Mouse (Mus musculus): Measurements from ENCODE around the gene Ttc13. TPM values are rescaled to one million over a fixed set of nuclear protein-coding genes. Genes with fewer than 3 reads are reported as not detected.

Gene Ttc13
- polyA plus RNA-seq, 1 experiment, result 41.3 TPM

DNA sequence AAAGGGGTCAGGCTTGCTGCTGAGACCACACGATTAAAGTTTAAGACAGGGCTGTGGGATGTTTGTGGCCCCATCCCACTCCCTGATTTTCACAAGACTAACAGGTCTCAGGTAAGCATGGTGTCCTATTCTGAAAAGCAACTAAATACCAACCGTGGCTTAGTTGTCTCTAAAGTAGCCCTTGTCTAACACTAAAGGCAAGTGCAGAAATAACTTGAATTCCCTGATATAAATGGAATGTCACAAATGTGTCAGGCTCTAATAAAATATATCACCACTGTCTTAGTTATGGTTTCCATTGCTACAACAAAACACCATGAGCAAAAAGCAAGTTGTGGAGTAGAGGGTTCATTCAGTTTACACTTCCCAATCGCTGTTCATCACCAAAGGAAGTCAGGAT lies 57.4 kb downstream of the Ttc13 start:
- Histone ChIP-seq H3K4me1 (ENCODE audit: control insufficient read depth, insufficient read depth, low read length) (no peaks in the 10 kb centered on the region; the same call in 1 of the 2 replicates), H3K27ac (ENCODE audit: insufficient read depth, low read length) (no peak overlapping the region), H3K4me3 (ENCODE audit: insufficient read depth, low read length) (no peak overlapping the region)
- TF ChIP-seq CTCF (IDR thresholded peaks at IDR 0.05; ENCODE audit: extremely low read depth, insufficient read depth, low read length), result no peak
- TF ChIP-seq POLR2A (IDR thresholded peaks at IDR 0.05; ENCODE audit: extremely low read depth, insufficient read depth, low read length), result no peak

DNA sequence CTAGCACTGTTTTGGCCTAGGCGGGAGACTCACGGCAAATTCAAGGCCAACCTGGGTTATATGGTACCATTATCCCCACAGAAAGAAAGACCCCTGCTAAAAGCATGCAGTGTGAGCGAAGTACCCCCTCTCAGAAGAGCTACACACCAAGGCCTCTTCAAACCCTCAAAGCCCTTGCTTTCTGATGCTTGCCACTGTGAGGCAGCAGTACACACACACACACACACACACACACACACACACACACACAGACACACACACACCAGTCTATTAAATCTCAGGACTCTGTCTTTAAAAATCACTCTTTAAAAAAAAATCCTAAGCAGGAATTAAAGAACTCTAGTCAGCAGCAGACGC lies 57.9 kb downstream of the Ttc13 start:
- peak overlapping the region; percentile 27 for H3K27ac ChIP-seq (ENCODE audit: insufficient read depth, low read length)
- H3K4me3 ChIP-seq (ENCODE audit: insufficient read depth, low read length), result peak overlapping the region; percentile 87; the same call in 1 of the 2 replicates
- TF ChIP-seq POLR2A (IDR thresholded peaks at IDR 0.05; ENCODE audit: extremely low read depth, insufficient read depth, low read length), result no peak
- no peaks in the 10 kb centered on the region; the same call in 1 of the 2 replicates for H3K4me1 ChIP-seq (ENCODE audit: control insufficient read depth, insufficient read depth, low read length)

DNA sequence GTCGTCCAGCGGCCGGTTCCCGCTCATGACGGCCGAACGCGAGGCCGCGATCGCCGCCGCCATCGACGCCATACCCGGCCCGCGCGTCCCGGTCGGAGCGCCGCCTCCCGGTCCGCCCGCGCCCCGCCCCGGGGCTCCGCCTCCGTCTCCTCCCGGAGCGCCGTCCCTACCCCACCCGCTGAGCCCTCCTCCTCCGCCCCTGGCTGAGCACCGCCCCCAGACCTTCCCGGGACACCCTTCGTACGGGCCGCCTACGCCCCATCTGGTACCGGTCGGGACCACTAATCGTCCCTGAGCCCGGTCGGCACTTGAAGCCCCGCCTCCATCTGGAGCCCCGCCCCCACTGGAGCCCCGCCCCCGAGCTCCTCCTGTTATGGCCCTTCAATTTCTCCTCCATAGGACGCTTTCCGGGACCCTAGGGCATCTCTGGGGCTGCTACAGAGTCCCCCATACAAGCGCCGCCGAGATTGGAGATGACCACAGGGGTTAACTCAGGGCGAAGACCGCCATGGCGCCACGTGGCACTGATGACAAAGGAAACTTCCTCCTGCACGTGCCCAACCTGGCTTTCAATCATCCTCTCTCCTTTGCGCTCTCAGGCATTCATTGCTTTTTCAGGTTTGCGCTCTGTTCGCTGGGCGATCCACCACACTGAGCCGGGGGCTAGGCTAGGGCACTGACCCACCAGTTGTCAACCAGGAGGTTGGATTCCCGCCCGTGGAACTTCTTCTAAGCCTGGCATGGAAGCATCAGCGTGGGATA lies 58.5 kb downstream of the Ttc13 start, which contains the start of gene 2310022B05Rik:
2310022B05Rik (minus strand) TSS at position 258 of the 762 bp plus-strand sequence.
- H3K4me1 ChIP-seq (ENCODE audit: control insufficient read depth, insufficient read depth, low read length), result peaks cover 3% of the 10 kb centered on the region
- TF ChIP-seq CTCF (IDR thresholded peaks at IDR 0.05; ENCODE audit: extremely low read depth, insufficient read depth, low read length) (no peak), POLR2A (IDR thresholded peaks at IDR 0.05; ENCODE audit: extremely low read depth, insufficient read depth, low read length) (peak; percentile 44; the same call in 1 of the 2 replicates)
- H3K27ac ChIP-seq (ENCODE audit: insufficient read depth, low read length), result peak within 1 kb of the TSS; percentile 92
- peak within 1 kb of the TSS; percentile 87 for H3K4me3 ChIP-seq (ENCODE audit: insufficient read depth, low read length)

DNA sequence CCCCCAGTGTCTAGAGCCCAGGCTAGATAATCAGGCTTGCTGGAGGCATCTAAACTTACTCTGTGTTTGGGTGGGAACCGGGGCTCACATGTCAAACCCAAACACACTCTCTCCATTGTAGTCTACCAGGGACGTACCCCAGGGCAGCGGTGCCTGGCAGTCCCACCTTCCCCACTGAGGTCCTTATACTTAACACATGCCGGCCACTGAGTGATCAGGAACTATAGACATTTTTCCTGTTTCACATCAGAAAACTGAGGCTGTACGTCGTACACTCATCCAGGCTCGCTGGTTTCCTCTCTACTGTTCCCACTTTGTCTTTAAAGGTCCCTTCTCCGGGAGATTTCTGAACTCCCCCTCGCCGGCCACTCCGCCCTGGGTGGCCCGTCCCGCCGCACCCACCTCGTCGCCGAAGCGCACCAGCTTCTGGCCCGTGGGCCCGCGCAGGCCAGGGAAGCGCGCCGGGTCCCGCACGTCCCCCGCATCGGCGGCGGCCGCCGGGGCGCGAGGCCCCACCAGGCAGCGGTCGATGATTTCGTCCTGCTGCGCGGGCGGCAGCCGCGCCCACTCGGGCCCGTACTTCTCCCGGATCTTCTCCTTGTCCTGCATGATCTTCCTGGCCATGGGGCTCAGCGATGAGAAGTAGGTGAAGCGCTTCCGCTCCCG lies 59.2 kb downstream of the Ttc13 start:
- Histone ChIP-seq H3K27ac (ENCODE audit: insufficient read depth, low read length) (peak overlapping the region; percentile 92), H3K4me1 (ENCODE audit: control insufficient read depth, insufficient read depth, low read length) (peaks cover 7% of the 10 kb centered on the region), H3K4me3 (ENCODE audit: insufficient read depth, low read length) (peak overlapping the region; percentile 87)
- TF ChIP-seq CTCF (IDR thresholded peaks at IDR 0.05; ENCODE audit: extremely low read depth, insufficient read depth, low read length) (no peak), POLR2A (IDR thresholded peaks at IDR 0.05; ENCODE audit: extremely low read depth, insufficient read depth, low read length) (no peak)

DNA sequence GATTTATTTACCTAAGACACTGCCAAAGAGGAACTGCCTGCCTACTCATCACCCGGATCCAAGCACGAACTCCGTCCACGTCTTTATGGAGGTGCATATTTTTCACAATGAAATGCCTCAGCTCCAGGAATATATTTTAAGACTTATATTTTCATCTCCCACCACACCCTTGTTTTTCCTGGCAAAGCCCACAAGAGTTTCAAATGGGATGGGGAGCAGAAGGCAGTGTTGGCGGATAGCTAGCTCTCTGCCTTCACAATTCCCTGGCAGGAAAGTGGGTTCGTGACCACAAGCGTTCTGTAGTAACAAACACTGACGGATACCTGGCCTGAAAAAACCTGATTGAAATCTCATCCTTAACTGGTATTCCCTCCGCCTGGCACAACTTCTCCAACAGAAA lies 60.0 kb downstream of the Ttc13 start:
- peak overlapping the region; percentile 92 for H3K27ac ChIP-seq (ENCODE audit: insufficient read depth, low read length)
- peak overlapping the region; percentile 87 for H3K4me3 ChIP-seq (ENCODE audit: insufficient read depth, low read length)
- H3K4me1 ChIP-seq (ENCODE audit: control insufficient read depth, insufficient read depth, low read length), result peaks cover 7% of the 10 kb centered on the region
- no peak for TF ChIP-seq POLR2A (IDR thresholded peaks at IDR 0.05; ENCODE audit: extremely low read depth, insufficient read depth, low read length)
- no peak for TF ChIP-seq CTCF (IDR thresholded peaks at IDR 0.05; ENCODE audit: extremely low read depth, insufficient read depth, low read length)

DNA sequence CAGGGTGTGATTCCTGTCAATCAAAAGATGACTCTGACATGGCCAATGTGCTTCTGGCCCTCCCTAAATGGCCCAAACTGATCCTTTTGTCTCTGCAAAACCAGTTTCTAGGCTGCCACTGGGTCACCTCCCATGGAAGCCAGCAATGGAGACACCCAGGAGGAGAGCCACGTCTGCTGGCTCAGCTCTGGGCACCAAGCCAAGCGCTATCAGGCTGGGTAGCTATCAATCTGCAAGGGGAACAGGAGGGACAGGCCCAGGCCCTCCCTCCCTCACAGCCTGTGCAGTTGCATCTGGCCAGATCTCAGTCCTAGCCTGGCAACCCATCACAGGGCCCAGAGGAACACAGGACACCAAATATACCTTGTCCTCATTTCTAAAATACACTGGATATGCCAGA lies 63.4 kb downstream of the Ttc13 start:
- TF ChIP-seq POLR2A (IDR thresholded peaks at IDR 0.05; ENCODE audit: extremely low read depth, insufficient read depth, low read length), result no peak
- no peak for TF ChIP-seq CTCF (IDR thresholded peaks at IDR 0.05; ENCODE audit: extremely low read depth, insufficient read depth, low read length)
- Histone ChIP-seq H3K4me3 (ENCODE audit: insufficient read depth, low read length) (no peak overlapping the region), H3K27ac (ENCODE audit: insufficient read depth, low read length) (no peak overlapping the region), H3K4me1 (ENCODE audit: control insufficient read depth, insufficient read depth, low read length) (peaks cover 9% of the 10 kb centered on the region)

DNA sequence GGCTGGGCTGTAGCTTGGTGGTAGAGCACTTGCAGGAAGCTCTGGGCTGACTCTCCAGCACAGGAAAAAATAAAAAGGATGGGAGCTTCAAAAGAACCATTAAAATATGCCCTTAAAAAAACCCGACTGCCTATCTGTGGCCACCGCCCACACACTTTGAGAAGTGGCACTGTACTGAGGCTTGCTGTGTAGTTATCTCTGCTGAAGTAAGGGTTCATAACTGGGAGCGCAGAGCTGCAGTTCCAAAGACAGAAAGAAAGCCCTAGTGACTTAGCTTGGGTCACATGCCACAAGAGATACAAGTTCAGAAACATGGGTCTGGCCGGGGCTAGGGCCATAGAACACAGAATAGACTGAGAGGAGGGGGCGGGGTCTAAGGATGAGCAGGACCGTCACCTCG lies 63.8 kb downstream of the Ttc13 start:
- no peak for TF ChIP-seq POLR2A (IDR thresholded peaks at IDR 0.05; ENCODE audit: extremely low read depth, insufficient read depth, low read length)
- no peak for TF ChIP-seq CTCF (IDR thresholded peaks at IDR 0.05; ENCODE audit: extremely low read depth, insufficient read depth, low read length)
- H3K27ac ChIP-seq (ENCODE audit: insufficient read depth, low read length), result no peak overlapping the region
- H3K4me3 ChIP-seq (ENCODE audit: insufficient read depth, low read length), result no peak overlapping the region
- peaks cover 9% of the 10 kb centered on the region for H3K4me1 ChIP-seq (ENCODE audit: control insufficient read depth, insufficient read depth, low read length)

DNA sequence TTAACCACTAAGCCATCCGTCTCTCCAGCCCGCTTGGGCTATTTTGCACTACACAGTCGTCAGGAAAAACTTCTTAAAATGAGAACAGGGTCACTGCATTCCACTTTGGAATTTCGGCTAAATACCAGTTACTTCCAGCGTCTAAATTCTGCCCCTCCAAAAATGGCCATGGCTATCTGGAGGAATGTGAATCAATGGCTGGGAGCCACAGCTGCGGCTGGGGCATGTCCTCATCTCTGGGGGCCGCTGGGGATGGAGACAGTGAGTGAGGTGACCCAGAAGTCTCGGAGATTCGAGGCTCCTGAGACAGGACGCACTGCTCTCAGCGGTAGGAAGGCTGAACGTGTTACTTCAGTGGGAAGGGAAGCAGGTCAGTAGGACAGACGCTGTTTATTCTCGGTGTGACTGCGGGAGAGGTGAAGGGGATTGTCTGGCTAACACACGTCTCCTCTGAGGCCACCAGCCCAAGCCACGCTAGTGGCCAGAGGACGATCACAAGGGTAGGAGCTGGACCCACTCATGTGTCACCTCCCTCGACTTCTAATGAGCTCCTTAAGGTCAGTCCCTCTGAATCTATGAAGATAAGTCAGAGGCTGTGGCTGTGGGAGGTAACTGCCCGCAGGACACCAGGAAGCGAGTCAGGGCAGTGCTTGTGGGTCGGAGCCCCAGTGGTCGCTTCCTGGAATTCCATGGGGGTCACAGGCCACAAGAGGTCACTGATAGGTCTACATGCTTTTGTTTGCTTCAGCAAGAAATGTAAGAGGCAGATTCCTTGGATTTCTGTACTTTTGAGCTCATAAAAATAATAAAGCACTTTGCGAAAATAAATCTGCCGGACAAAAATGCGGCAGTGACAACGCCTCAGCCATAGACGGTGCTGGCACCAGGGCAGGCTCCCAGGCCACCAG lies 68.0 kb downstream of the Ttc13 start:
- Histone ChIP-seq H3K4me1 (ENCODE audit: control insufficient read depth, insufficient read depth, low read length) (peaks cover 9% of the 10 kb centered on the region), H3K27ac (ENCODE audit: insufficient read depth, low read length) (no peak overlapping the region), H3K4me3 (ENCODE audit: insufficient read depth, low read length) (no peak overlapping the region)

DNA sequence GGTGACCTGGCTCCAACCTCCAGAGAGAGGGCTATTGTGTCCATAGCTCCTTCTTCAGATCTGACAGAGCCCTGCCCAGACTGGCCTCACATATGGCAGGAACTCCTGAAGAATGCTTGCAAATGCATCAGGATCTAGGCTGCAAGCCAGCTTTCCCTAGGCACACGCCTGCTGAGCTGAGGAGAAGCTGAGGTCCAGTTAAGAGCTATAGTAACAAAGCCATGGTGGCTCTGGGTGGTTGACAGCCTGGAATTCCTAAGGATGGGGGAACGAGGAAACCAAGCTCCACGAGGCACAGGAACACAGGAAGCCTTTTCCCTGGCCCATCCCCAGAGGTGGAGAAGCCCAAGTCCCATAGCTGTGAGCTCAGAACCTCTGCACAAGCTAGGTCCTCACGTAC lies 69.2 kb downstream of the Ttc13 start:
- TF ChIP-seq CTCF (IDR thresholded peaks at IDR 0.05; ENCODE audit: extremely low read depth, insufficient read depth, low read length) (no peak), POLR2A (IDR thresholded peaks at IDR 0.05; ENCODE audit: extremely low read depth, insufficient read depth, low read length) (no peak)
- Histone ChIP-seq H3K4me3 (ENCODE audit: insufficient read depth, low read length) (no peak overlapping the region), H3K27ac (ENCODE audit: insufficient read depth, low read length) (no peak overlapping the region)

More for the DNA sequence above, 68.0 kb downstream of the Ttc13 start:
- TF ChIP-seq POLR2A (IDR thresholded peaks at IDR 0.05; ENCODE audit: extremely low read depth, insufficient read depth, low read length) (no peak), CTCF (IDR thresholded peaks at IDR 0.05; ENCODE audit: extremely low read depth, insufficient read depth, low read length) (no peak)

More for the DNA sequence above, 69.2 kb downstream of the Ttc13 start:
- H3K4me1 ChIP-seq (ENCODE audit: control insufficient read depth, insufficient read depth, low read length), result peaks cover 2% of the 10 kb centered on the region; the same call in 1 of the 2 replicates

All from cortical plate, adult 2 months (tissue).